Mouse (Mus musculus) cerebellum, adult 18-20 months (tissue): ENCODE measurements around the gene Fgf5.

Source experiments
- DNase-seq, 2 experiments: peaks; one replicate each; pipeline ENCODE4 v3.0.0; 2021

Fgf5 gene

DNA sequence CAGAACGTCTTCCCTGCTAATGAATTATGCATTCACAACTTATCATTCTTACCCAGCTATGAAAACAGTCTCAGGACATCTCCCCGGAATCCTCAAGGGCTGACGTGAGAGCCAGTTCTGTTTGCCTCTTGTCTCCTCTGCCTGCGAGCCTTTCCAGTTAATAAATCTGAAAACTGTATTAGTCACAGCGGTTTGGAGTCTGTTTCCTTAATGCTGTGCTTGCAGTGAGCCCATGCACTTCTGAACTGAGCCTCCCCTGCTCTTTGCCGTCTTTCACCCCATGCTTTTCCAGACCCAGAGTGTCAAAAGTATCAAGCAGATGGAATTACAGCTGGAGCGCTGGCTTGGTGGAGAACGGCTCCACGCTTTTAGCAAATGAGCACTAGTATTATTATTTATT, 52.5 kb downstream of the Fgf5 start:
- DNase-seq = no peak

DNA sequence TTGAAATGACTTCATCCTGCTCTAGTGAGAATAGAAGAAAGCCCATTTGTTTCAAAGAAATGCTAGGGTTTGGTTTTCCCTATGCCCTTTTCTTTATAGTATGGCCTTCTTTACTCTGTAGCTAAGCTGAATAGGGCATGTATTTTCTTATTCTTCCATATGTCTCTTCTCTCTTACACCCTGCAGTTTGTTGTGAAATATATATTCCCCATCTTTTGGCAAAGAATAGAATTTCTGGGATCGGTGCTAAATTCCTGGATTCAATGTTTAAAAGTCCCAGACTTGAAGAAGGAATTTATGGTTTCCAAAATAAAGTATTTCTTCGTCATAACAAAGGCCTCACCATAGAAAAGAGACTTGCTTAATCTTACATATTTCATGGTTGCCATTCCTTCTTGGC, 72.6 kb downstream of the Fgf5 start:
- DNase-seq = no peak
